In the genomic region with DNA sequence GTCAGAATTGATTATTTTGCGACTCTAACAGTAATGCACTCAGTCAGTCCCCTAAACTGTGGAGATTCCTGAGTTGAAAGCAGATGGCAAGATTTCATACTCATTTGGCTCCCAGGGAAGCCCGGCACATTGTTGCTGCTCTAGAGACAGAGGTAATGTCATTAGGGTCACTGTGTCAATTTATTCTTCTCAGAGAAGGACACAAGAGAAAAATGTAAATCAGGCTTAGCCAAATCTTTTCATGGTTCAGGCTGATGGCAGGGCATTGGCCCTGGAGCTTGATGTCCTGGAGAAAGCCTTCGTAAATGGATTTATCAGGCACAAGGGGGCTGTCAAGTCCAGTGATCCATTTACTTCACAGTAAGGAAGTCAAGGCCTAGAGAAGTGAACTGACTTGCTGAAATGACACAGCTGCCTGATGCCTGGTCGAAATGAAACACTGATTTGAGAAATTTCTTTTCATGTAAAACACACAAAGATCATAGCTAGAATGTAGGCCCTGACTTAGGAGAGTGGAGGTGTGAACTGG, we compare ENCODE assay signal across 13 mouse cellular contexts.
DNase-seq lines count a peak whose midpoint lies in the region; ATAC-seq and TF ChIP-seq lines count a peak whose summit lies in the region.
"Had no signal": no experiment of that assay in that cellular context is flagged by ENCODE, and none has a peak within 500 bp of the region (broad histone marks: within the 10 kb centered on the region; RNA-seq: fewer than 3 reads in every experiment).

No protein-coding gene starts in this region.

- H3K4me1 ChIP-seq in forebrain, embryonic 12.5 days, result peaks cover 24% of the 10 kb centered on the region
- peaks cover 13% of the 10 kb centered on the region for H3K4me1 ChIP-seq in limb, embryonic 12.5 days (replicated peaks)
- H3K4me1 ChIP-seq in neural tube, embryonic 14.5 days (ENCODE audit: control insufficient read depth, insufficient read depth, low read length), result peaks cover 15% of the 10 kb centered on the region
- no peaks in the 10 kb centered on the region; the same call in 1 of the 2 replicates for H3K4me1 ChIP-seq in kidney, embryonic 14.5 days (ENCODE audit: control insufficient read depth, insufficient read depth, low read length)

- H3K4me2 ChIP-seq in forebrain, embryonic 12.5 days, result peak overlapping the region; percentile 10; the same call in 1 of the 2 replicates
- no peak overlapping the region for H3K4me2 ChIP-seq in limb, embryonic 12.5 days
- H3K4me2 ChIP-seq in neural tube, embryonic 14.5 days (ENCODE audit: low read depth, low read length), result no peak overlapping the region
- H3K4me2 ChIP-seq in kidney, embryonic 14.5 days (replicated peaks; ENCODE audit: low read depth, low read length), result no peak overlapping the region

- no peaks in the 10 kb centered on the region for H3K9me3 ChIP-seq in forebrain, embryonic 12.5 days
- no peaks in the 10 kb centered on the region for H3K9me3 ChIP-seq in limb, embryonic 12.5 days
- H3K9me3 ChIP-seq in neural tube, embryonic 14.5 days (ENCODE audit: control insufficient read depth, low read length), result no peaks in the 10 kb centered on the region
- no peaks in the 10 kb centered on the region for H3K9me3 ChIP-seq in kidney, embryonic 14.5 days (ENCODE audit: control insufficient read depth, low read length)
- H3K9me3 ChIP-seq: G1E had no signal

- 7% methylated on average over 4 of the region's 4 CpGs for WGBS in forebrain, embryonic 12.5 days
- 37% methylated on average over 4 of the region's 4 CpGs for WGBS in limb, embryonic 12.5 days
- WGBS in neural tube, embryonic 14.5 days, result 1% methylated on average over 4 of the region's 4 CpGs
- 20% methylated on average over 4 of the region's 4 CpGs for WGBS in kidney, embryonic 14.5 days

- H3K27ac ChIP-seq in layer of hippocampus, adult 2 months, result peak overlapping the region; percentile 70
- peak overlapping the region; percentile 61; the same call in 1 of the 2 replicates for H3K27ac ChIP-seq in forebrain, embryonic 12.5 days
- peak overlapping the region; percentile 53; the same call in 1 of the 2 replicates for H3K27ac ChIP-seq in limb, embryonic 12.5 days
- peak overlapping the region; percentile 66 for H3K27ac ChIP-seq in neural tube, embryonic 14.5 days (ENCODE audit: low read depth, low read length)
- H3K27ac ChIP-seq in kidney, embryonic 14.5 days (ENCODE audit: low read depth, low read length), result no peak overlapping the region
- H3K27ac ChIP-seq: left cerebral cortex, adult 2 months had no signal

- no peak overlapping the region for H3K9ac ChIP-seq in forebrain, embryonic 12.5 days
- H3K9ac ChIP-seq in limb, embryonic 12.5 days (replicated peaks), result no peak overlapping the region
- no peak overlapping the region for H3K9ac ChIP-seq in neural tube, embryonic 14.5 days (replicated peaks; ENCODE audit: low read depth, low read length)
- H3K9ac ChIP-seq in kidney, embryonic 14.5 days (ENCODE audit: low read depth, low read length), result no peak overlapping the region

- DNase-seq in layer of hippocampus, adult 2 months (ENCODE audit: low spot score in 2 of 2), result no peak
- DNase-seq in layer of hippocampus, postnatal 14 days (ENCODE audit: low spot score in 2 of 2), result no peak
- DNase-seq in cerebellum, postnatal 14 days, result no peak
- DNase-seq in left cerebral cortex, adult 9 months (ENCODE audit: low spot score in 2 of 2), result no peak
- DNase-seq: heart, postnatal 36 days; kidney, postnatal 25 days had no signal

- H3K4me3 ChIP-seq in layer of hippocampus, adult 2 months, result no peak overlapping the region
- no peak overlapping the region for H3K4me3 ChIP-seq in forebrain, embryonic 12.5 days (replicated peaks)
- H3K4me3 ChIP-seq in limb, embryonic 12.5 days (replicated peaks), result no peak overlapping the region
- no peak overlapping the region for H3K4me3 ChIP-seq in neural tube, embryonic 14.5 days (ENCODE audit: low read depth, low read length)
- no peak overlapping the region for H3K4me3 ChIP-seq in kidney, embryonic 14.5 days (ENCODE audit: low read length)
- H3K4me3 ChIP-seq: left cerebral cortex, adult 2 months; myocyte had no signal

- H3K36me3 ChIP-seq in forebrain, embryonic 12.5 days (replicated peaks), result no peaks in the 10 kb centered on the region
- H3K36me3 ChIP-seq in limb, embryonic 12.5 days, result no peaks in the 10 kb centered on the region
- H3K36me3 ChIP-seq in neural tube, embryonic 14.5 days (ENCODE audit: control insufficient read depth, insufficient read depth, low read length), result no peaks in the 10 kb centered on the region
- H3K36me3 ChIP-seq in kidney, embryonic 14.5 days (ENCODE audit: control insufficient read depth, insufficient read depth, low read length), result no peaks in the 10 kb centered on the region
- H3K36me3 ChIP-seq: G1E had no signal

- ATAC-seq in forebrain, embryonic 12.5 days (ENCODE audit: low FRiP score), result peak; percentile 75
- no peak for ATAC-seq in limb, embryonic 12.5 days (ENCODE audit: insufficient number of reproducible peaks, insufficient read depth, low FRiP score, low TSS enrichment, low read depth)
- peak; percentile 68 for ATAC-seq in neural tube, embryonic 14.5 days (ENCODE audit: low read depth)
- no peak for ATAC-seq in kidney, embryonic 14.5 days (ENCODE audit: low FRiP score, low TSS enrichment)

- no peaks in the 10 kb centered on the region for H3K27me3 ChIP-seq in forebrain, embryonic 12.5 days
- H3K27me3 ChIP-seq in limb, embryonic 12.5 days, result no peaks in the 10 kb centered on the region
- H3K27me3 ChIP-seq in neural tube, embryonic 14.5 days (ENCODE audit: control insufficient read depth, insufficient read depth, low read length), result no peaks in the 10 kb centered on the region
- H3K27me3 ChIP-seq in kidney, embryonic 14.5 days (ENCODE audit: control insufficient read depth, insufficient read depth, low read length), result no peaks in the 10 kb centered on the region

- TF ChIP-seq CTCF in layer of hippocampus, adult 2 months (conservative IDR thresholded peaks at IDR 0.05), result no peak

Comparison
In these comparisons a context has a peak if more than half of its experiments do, and no peak if none do; other contexts are left out.
1. ATAC-seq: peak in forebrain, embryonic 12.5 days (single experiment) and neural tube, embryonic 14.5 days (single experiment); none in limb, embryonic 12.5 days (single experiment) and kidney, embryonic 14.5 days (single experiment).